Mouse (Mus musculus) frontal cortex, adult 2 months (tissue): ENCODE measurements around the gene Arhgap9. TPM values are rescaled to one million over a fixed set of nuclear protein-coding genes. Genes with fewer than 3 reads are reported as not detected.
"Not testable (repeated sequence)": the region's sequence is repeated elsewhere in the genome, so short reads cannot be mapped to it uniquely, and the experiment has no call there.

Experiments
- DNase-seq, 2 experiments: peaks; one replicate each; pipeline ENCODE4 v3.0.0; 2022; ENCODE audit warnings: low spot score in 1 of 2; ENCODE audit errors: extremely low spot score in 1 of 2
- polyA plus RNA-seq: library from polyadenylated mRNA; depleted of rRNA; stranded (reverse); fragments of >200 nt; gene quantifications from 2 replicates; pipeline ENCODE4 v1.2.3, GENCODE M21; 2012

The Arhgap9 gene
- polyA plus RNA-seq, 1 experiment = 1.3 TPM

GRCm38 (mm10) chr10:127291881-127292638 lies 29.7 kb upstream of the Arhgap9 start:
- no peak for DNase-seq

DNA sequence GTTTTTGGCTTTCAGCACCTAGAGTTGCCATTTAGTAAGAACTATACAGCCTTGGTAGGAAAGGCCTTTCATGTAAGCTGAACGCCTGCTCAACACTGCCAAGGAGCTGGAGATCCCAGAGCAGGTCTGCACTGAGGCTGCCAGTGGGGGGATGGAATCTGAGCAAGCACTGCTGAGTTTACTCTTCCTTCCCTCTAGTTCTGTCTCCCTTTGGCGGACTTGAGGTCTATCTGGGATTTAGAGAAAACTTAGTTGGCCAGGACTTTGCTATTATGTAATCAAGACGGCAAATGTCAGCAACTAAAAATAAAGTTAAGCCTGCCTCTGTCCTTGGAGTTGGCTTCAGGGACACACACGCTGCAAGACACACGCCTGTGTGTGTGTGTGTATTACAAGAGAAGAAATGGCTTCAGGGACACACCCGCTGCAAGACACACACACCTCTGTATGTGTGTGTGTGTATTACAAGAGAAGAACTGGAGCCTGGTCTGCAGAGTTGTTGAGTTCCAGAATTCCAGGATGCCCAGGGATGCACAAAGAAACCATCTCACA lies 28.7 kb upstream of the Arhgap9 start:
- peak in 1 of 2 experiments; percentile 45 for DNase-seq

GRCm38 (mm10) chr10:127293590-127294113 lies 28.1 kb upstream of the Arhgap9 start:
- DNase-seq = no peak

DNA sequence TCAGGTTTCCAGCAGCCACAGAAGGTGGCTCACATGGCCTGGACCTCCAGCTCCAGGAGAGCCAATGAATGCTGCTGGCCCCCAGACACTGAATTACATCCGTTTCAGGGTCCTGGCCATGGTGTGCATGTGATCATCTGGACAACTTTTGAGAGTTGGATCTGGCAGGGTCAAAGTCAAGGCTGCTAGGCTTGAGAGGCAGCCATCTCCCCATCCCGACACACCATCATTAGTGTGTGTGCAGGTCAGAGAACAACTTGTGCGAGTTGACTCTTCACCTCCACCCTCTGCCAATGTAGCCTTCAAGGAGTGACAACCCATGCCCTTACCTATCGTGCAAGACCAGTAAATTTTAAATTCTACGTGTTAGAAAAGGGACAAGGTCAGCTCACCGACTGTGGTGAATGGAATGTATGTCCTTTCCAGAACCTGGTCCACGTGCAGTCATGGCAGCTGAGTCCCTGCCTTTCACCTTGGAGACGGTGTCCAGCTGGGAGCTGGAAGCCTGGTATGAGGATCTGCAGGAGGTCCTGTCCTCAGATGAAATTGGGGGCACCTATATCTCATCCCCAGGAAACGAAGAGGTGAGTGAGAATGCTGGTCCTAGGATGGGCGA lies 26.8 kb upstream of the Arhgap9 start:
- no peak for DNase-seq

GRCm38 (mm10) chr10:127295986-127296794 lies 25.6 kb upstream of the Arhgap9 start:
- DNase-seq = no peak

DNA sequence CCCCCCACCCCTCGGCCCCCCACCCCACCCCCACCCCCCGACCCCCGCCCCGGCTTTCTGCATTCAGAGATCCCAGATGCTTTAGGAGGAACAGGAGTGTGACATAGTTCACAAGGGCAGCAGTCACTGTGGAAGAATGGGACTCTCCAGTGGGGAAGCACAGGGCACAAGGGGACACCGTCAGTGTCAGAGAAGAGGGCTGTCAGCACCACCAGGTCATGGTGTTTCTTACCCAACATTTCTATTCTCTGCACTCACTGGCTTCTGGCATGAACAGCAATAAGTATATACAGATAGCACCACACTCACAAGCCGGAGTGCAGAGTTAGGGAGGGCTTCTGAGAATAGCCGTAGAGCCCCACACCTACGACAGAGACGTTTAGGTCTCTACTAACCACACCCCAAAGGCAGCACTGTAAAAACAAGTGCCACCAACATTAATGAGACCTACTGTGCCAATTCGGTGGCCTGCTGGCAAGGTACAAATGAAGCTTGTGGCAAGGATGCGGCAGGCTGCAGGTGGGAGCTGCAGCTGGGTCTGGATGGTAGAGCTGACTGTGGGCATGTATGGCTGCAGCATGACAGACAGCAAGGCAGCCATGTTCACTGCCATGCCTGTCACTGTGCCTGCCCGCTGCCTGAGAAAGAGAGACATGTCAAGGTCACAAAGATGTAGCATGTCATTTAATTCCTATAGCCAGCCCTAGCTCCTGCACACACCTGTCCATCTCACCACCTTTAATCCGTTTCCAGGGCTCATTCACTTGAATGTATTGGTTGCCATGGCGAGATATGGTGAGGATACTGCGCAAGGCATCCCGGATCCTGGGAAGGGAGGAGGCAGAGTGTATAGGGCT lies 24.5 kb upstream of the Arhgap9 start:
- no peak for DNase-seq

- no peak for DNase-seq
Measured at GRCm38 (mm10) chr10:127300361-127300760, 21.4 kb upstream of the Arhgap9 start.

GRCm38 (mm10) chr10:127303136-127303535 lies 18.6 kb upstream of the Arhgap9 start:
- DNase-seq = no peak

GRCm38 (mm10) chr10:127309167-127309566 lies 12.6 kb upstream of the Arhgap9 start:
- DNase-seq = not testable (repeated sequence)

DNA sequence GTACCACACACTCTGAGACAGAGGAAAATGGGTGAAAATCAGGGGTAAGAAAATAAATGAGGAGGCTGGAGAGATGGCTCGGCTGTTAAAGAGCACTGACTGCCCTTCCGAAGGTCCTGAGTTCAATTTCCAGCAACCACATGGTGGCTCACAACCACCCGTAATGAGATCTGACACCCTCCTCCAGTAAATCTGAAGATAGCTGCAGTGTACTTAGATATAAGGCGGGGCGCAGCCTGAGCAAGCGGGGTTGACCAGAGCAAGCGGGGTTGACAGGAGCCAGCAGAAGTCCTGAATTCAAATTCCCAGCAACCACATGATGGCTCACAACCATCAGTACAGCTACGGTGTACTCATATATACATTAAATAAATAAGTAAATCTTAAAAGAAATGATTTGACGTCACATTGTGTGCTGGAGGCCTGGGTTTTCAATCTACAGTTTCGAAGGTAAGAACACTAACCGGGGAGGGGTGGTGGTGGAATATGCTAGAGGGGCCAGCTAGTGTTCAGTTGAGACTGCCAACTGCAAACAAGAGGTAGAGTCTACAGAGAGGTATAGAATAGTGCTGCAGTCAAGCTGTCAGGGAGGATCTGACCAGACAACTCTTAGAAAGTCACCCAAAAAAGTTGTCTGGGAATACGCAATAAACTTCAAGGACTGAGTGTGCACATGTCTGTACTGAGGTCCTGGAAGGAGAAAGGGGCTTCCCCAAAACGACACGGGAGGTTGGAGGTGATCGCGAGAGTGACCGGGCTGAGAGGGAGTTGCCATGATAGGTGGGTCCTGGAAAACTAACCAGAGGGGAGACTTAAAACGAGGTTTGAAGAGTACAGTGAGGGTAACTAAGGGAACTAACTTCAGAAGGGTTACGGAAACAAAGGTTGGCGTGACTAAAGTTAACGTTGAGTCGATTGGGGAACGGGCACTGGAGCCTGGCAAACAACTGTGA lies 11.0 kb upstream of the Arhgap9 start:
- no peak for DNase-seq

DNA sequence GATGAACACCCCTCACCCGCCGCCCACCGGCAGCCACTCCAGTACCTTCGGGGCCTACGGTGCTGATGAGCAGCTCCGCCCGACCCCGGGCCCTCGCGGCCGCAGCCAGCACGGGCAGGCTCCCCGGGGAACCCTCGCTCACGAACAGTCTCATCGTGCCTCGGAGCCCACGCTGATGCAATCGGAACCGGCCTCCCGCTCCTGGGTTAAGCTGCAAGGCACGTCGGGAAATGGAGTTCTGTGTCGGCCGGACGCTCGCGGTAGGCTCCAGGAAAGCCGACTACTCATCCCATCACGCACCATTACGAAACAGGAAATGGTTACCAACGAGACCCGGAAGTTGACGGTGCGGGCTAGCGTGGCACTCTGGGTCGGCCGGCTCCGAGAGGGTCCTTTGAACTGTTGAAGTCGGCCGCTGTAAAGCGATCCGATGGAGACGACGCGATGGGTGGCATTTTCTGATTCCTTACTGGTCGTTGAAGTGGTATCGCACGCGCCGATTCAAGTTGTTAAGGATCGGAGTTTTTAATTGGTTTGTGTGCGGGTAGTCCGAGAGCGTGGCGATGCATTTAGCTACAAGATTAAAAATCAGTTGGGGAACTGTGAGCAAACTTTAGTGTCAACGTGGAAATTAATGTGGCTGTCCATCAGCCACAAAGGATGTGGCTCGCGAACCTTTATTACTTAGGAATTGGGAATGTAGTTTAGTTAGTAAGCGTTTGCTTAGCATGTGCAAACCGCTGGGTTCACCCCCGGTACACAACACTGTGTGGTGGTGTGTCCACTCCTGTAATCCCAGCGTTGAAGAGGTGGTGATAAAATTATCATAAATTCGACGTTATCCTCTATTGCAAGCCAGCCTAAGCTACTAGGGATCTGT lies 10.0 kb upstream of the Arhgap9 start, which contains the start of gene Mars:
Mars (minus strand) TSS at position 311 of the 880 bp plus-strand sequence.
- DNase-seq = peak; percentile 94 to 98

DNA sequence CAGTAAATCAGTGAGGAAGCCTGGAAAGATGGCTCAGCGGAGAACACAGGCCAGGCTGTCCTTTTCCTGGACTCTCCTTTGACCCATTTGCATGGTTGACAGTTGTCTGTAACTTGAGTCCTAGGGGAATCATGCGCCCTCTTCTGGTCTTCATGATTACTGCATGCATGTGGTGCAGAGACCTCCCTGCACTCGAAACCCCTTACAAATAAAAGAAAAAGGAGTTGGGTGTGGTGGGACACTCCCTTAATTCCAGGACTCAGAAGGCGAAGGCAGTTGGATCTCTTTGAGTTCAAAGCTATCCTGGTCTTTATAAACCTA lies 9.4 kb upstream of the Arhgap9 start:
- DNase-seq = peak; percentile 56 to 87

- DNase-seq = no peak
Measured at GRCm38 (mm10) chr10:127312858-127313257, 8.9 kb upstream of the Arhgap9 start.

GRCm38 (mm10) chr10:127313516-127313915 lies 8.2 kb upstream of the Arhgap9 start:
- not testable (repeated sequence) for DNase-seq

- not testable (repeated sequence) for DNase-seq
Measured at GRCm38 (mm10) chr10:127314950-127315349, 6.8 kb upstream of the Arhgap9 start.

GRCm38 (mm10) chr10:127317277-127317676 lies 4.5 kb upstream of the Arhgap9 start:
- DNase-seq = no peak

DNA sequence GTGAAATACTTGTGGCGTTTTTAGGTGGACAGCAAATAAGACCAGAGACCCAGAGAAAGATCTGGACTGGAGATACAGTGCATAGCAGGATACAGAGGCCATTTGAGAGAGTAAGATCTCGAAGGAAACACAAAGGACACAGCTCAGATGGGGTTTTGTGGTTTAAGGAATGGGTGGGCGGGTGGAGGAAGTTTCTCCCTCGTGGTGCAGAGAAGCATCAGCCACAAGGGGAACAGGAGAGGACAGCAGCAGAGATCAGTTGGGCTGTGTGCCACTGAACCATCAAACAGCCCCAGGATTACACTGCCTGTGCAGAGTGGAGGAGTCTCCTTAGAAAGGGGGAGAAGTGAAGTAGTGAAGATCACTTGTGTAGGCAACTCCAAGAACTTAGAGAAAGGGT lies 3.8 kb upstream of the Arhgap9 start:
- DNase-seq = no peak

DNA sequence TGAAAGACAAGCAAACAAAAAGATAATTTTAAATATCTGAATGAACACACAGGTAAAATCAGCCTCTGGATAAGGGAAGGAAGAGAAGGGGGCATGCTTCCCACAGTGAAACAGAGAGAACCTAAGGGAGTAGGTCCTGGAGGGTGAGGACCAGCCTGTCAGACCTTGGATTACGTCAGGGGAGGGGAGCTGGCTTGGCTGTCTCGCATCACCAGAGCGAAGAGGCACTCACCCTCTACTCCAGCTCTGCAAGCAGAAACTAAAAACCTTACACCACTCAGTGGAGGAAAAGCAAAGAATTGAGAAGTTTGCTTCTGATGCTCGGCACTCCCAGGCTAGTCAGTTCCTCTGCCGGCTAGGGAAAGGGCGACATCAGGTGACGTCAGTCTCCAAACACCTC lies 1.8 kb upstream of the Arhgap9 start:
- no peak for DNase-seq
